Mouse (Mus musculus): ENCODE data around the gene Aff4. TPM values are rescaled to one million over a fixed set of nuclear protein-coding genes. Genes with fewer than 3 reads are reported as not detected.
"Not testable (repeated sequence)": the region's sequence is repeated elsewhere in the genome, so short reads cannot be mapped to it uniquely, and the experiment has no call there.

Aff4 gene
- total RNA-seq, 1 experiment: 97.2 TPM

- Histone ChIP-seq H3K36me3 (ENCODE audit: control insufficient read depth, insufficient read depth, low read length, poor library complexity, severe bottlenecking) (peaks cover 20% of the 10 kb centered on the region), H3K9me3 (ENCODE audit: control insufficient read depth, insufficient read depth, low read depth, low read length) (no peaks in the 10 kb centered on the region), H3K4me3 (ENCODE audit: insufficient read depth in 1 of 2, low read depth in 1 of 2, low read length in 2 of 2, poor library complexity in 1 of 2, severe bottlenecking in 1 of 2) (peak overlapping the region in 1 of 2 experiments; percentile 35; a peak in 1 of 4 replicates), H3K27ac (ENCODE audit: insufficient read depth, low read depth, low read length, poor library complexity, severe bottlenecking) (peak overlapping the region; percentile 88; the same call in 1 of the 2 replicates), H3K4me1 (ENCODE audit: control insufficient read depth in 2 of 2, insufficient read depth in 2 of 2, low read length in 2 of 2, poor library complexity in 1 of 2) (peaks cover 3 to 23% of the 10 kb centered on the region in 2 experiments), H3K9ac (ENCODE audit: insufficient read depth, low read depth, low read length, poor library complexity, severe bottlenecking) (peak overlapping the region; percentile 71; the same call in 1 of the 2 replicates)
- DNase-seq (ENCODE audit: low read depth, low spot score): peak; percentile 56
- in situ Hi-C loops (cut with MboI; ENCODE audit: low sequenced_read_pairs in 2 of 2, unreplicated experiment in 2 of 2): no loop called here
- no peak for TF ChIP-seq HCFC1 (IDR thresholded peaks at IDR 0.05; ENCODE audit: borderline replicate concordance, insufficient read depth, low read length)
- no peak for TF ChIP-seq ZNF384 (IDR thresholded peaks at IDR 0.05; ENCODE audit: low read depth, low read length)
- no peak for TF ChIP-seq MAFK (IDR thresholded peaks at IDR 0.05; ENCODE audit: insufficient read depth, low read depth, low read length)
- no peak for TF ChIP-seq ZC3H11A (IDR thresholded peaks at IDR 0.05; ENCODE audit: borderline replicate concordance, low read depth, low read length)
- TF ChIP-seq CHD2 (IDR thresholded peaks at IDR 0.05; ENCODE audit: low read depth, low read length): no peak; the same call in 1 of the 2 replicates
Observed at GRCm38 (mm10) chr11:53335505-53336181, 15.0 kb upstream of the Aff4 start.

GRCm38 (mm10) chr11:53336182-53336571 is 14.5 kb upstream of the Aff4 start:
- TF ChIP-seq ZNF384 (IDR thresholded peaks at IDR 0.05; ENCODE audit: low read depth, low read length) (peak; percentile 64; the same call in 1 of the 2 replicates), HCFC1 (IDR thresholded peaks at IDR 0.05; ENCODE audit: borderline replicate concordance, insufficient read depth, low read length) (no peak)
- Histone ChIP-seq H3K9me3 (ENCODE audit: control insufficient read depth, insufficient read depth, low read depth, low read length) (no peaks in the 10 kb centered on the region), H3K4me3 (ENCODE audit: insufficient read depth in 1 of 2, low read depth in 1 of 2, low read length in 2 of 2, poor library complexity in 1 of 2, severe bottlenecking in 1 of 2) (no peak overlapping the region), H3K36me3 (ENCODE audit: control insufficient read depth, insufficient read depth, low read length, poor library complexity, severe bottlenecking) (peaks cover 18% of the 10 kb centered on the region), H3K27ac (ENCODE audit: insufficient read depth, low read depth, low read length, poor library complexity, severe bottlenecking) (peak overlapping the region; percentile 88; the same call in 1 of the 2 replicates), H3K4me1 (ENCODE audit: control insufficient read depth in 2 of 2, insufficient read depth in 2 of 2, low read length in 2 of 2, poor library complexity in 1 of 2) (peaks cover 3 to 22% of the 10 kb centered on the region in 2 experiments), H3K9ac (ENCODE audit: insufficient read depth, low read depth, low read length, poor library complexity, severe bottlenecking) (no peak overlapping the region)
- DNase-seq (ENCODE audit: low read depth, low spot score): no peak
- in situ Hi-C loops (cut with MboI; ENCODE audit: low sequenced_read_pairs in 2 of 2, unreplicated experiment in 2 of 2): no loop called here

- no peaks in the 10 kb centered on the region for H3K9me3 ChIP-seq (ENCODE audit: control insufficient read depth, insufficient read depth, low read depth, low read length)
- peaks cover 3 to 17% of the 10 kb centered on the region in 2 experiments for H3K4me1 ChIP-seq (ENCODE audit: control insufficient read depth in 2 of 2, insufficient read depth in 2 of 2, low read length in 2 of 2, poor library complexity in 1 of 2)
- TF ChIP-seq ZC3H11A (IDR thresholded peaks at IDR 0.05; ENCODE audit: borderline replicate concordance, low read depth, low read length): no peak
- TF ChIP-seq HCFC1 (IDR thresholded peaks at IDR 0.05; ENCODE audit: borderline replicate concordance, insufficient read depth, low read length): no peak
- TF ChIP-seq MAFK (IDR thresholded peaks at IDR 0.05; ENCODE audit: insufficient read depth, low read depth, low read length): no peak
- no peak for TF ChIP-seq ZNF384 (IDR thresholded peaks at IDR 0.05; ENCODE audit: low read depth, low read length)
- no peak overlapping the region; the same call in 1 of the 2 replicates for H3K27ac ChIP-seq (ENCODE audit: insufficient read depth, low read depth, low read length, poor library complexity, severe bottlenecking)
- in situ Hi-C loops (cut with MboI; ENCODE audit: low sequenced_read_pairs in 2 of 2, unreplicated experiment in 2 of 2): no loop called here
- DNase-seq (ENCODE audit: low read depth, low spot score): no peak
- no peak overlapping the region for H3K4me3 ChIP-seq (ENCODE audit: insufficient read depth in 1 of 2, low read depth in 1 of 2, low read length in 2 of 2, poor library complexity in 1 of 2, severe bottlenecking in 1 of 2)
- no peak overlapping the region for H3K9ac ChIP-seq (ENCODE audit: insufficient read depth, low read depth, low read length, poor library complexity, severe bottlenecking)
- peaks cover 11% of the 10 kb centered on the region for H3K36me3 ChIP-seq (ENCODE audit: control insufficient read depth, insufficient read depth, low read length, poor library complexity, severe bottlenecking)
Observed at GRCm38 (mm10) chr11:53336924-53337323, 13.7 kb upstream of the Aff4 start.

GRCm38 (mm10) chr11:53337684-53338083 is 12.9 kb upstream of the Aff4 start:
- no peak overlapping the region for H3K4me3 ChIP-seq (ENCODE audit: insufficient read depth in 1 of 2, low read depth in 1 of 2, low read length in 2 of 2, poor library complexity in 1 of 2, severe bottlenecking in 1 of 2)

GRCm38 (mm10) chr11:53341019-53341418 is 9.6 kb upstream of the Aff4 start:
- H3K4me3 ChIP-seq (ENCODE audit: insufficient read depth in 1 of 2, low read depth in 1 of 2, low read length in 2 of 2, poor library complexity in 1 of 2, severe bottlenecking in 1 of 2); in situ Hi-C loops (cut with MboI; ENCODE audit: low sequenced_read_pairs in 2 of 2, unreplicated experiment in 2 of 2); H3K9ac ChIP-seq (ENCODE audit: insufficient read depth, low read depth, low read length, poor library complexity, severe bottlenecking); H3K27ac ChIP-seq (ENCODE audit: insufficient read depth, low read depth, low read length, poor library complexity, severe bottlenecking); H3K36me3 ChIP-seq (ENCODE audit: control insufficient read depth, insufficient read depth, low read length, poor library complexity, severe bottlenecking); H3K4me1 ChIP-seq (ENCODE audit: control insufficient read depth in 2 of 2, insufficient read depth in 2 of 2, low read length in 2 of 2, poor library complexity in 1 of 2); DNase-seq (ENCODE audit: low read depth, low spot score); H3K9me3 ChIP-seq (ENCODE audit: control insufficient read depth, insufficient read depth, low read depth, low read length): not testable (repeated sequence)

More at GRCm38 (mm10) chr11:53337684-53338083, 12.9 kb upstream of the Aff4 start:
- in situ Hi-C loops (cut with MboI; ENCODE audit: low sequenced_read_pairs in 2 of 2, unreplicated experiment in 2 of 2): no loop called here
- Histone ChIP-seq H3K9me3 (ENCODE audit: control insufficient read depth, insufficient read depth, low read depth, low read length) (no peaks in the 10 kb centered on the region), H3K36me3 (ENCODE audit: control insufficient read depth, insufficient read depth, low read length, poor library complexity, severe bottlenecking) (peaks cover 5% of the 10 kb centered on the region), H3K27ac (ENCODE audit: insufficient read depth, low read depth, low read length, poor library complexity, severe bottlenecking) (no peak overlapping the region), H3K9ac (ENCODE audit: insufficient read depth, low read depth, low read length, poor library complexity, severe bottlenecking) (no peak overlapping the region), H3K4me1 (ENCODE audit: control insufficient read depth in 2 of 2, insufficient read depth in 2 of 2, low read length in 2 of 2, poor library complexity in 1 of 2) (peaks cover 3 to 16% of the 10 kb centered on the region in 2 experiments; a peak in 3 of 4 replicates)
- no peak for DNase-seq (ENCODE audit: low read depth, low spot score)
- TF ChIP-seq MAFK (IDR thresholded peaks at IDR 0.05; ENCODE audit: insufficient read depth, low read depth, low read length) (no peak), CHD2 (IDR thresholded peaks at IDR 0.05; ENCODE audit: low read depth, low read length) (no peak), ZNF384 (IDR thresholded peaks at IDR 0.05; ENCODE audit: low read depth, low read length) (no peak)
